Mouse (Mus musculus) heart, adult 2 months (tissue): Measurements from ENCODE around the gene Sim1. TPM values are rescaled to one million over a fixed set of nuclear protein-coding genes. Genes with fewer than 3 reads are reported as not detected.

Source experiments
- DNase-seq, 2 experiments: peaks; one replicate each; pipeline ENCODE4 v3.0.0; 2021
- H3K27ac ChIP-seq: fragments of 200-600 bp; 2 replicates; pipeline ENCODE4 v1.8.1; 2022
- H3K27me3 ChIP-seq: fragments of 200-500 bp; 2 replicates; pipeline ENCODE4 v1.6.1; 2012; ENCODE audit warnings: mild to moderate bottlenecking, low read length, inconsistent platforms, mixed read lengths; ENCODE audit not compliant: control insufficient read depth, insufficient read depth
- H3K36me3 ChIP-seq: fragments of 200-500 bp; 2 replicates; pipeline ENCODE4 v1.6.1; 2012; ENCODE audit warnings: low read length, inconsistent platforms; ENCODE audit not compliant: control insufficient read depth, insufficient read depth
- H3K4me1 ChIP-seq: fragments of 200-500 bp; 2 replicates; pipeline ENCODE4 v1.6.1; 2011; ENCODE audit warnings: low read length; ENCODE audit not compliant: control insufficient read depth, insufficient read depth
- H3K4me3 ChIP-seq: fragments of 200-600 bp; 2 replicates; pipeline ENCODE4 v1.8.1; 2022
- H3K79me2 ChIP-seq: fragments of 200-500 bp; replicated peaks from 2 replicates; pipeline ENCODE4 v1.6.1; 2012; ENCODE audit warnings: mild to moderate bottlenecking, inconsistent platforms, low read length, moderate library complexity, mixed read lengths; ENCODE audit not compliant: control insufficient read depth, insufficient read depth
- H3K9ac ChIP-seq: fragments of 200-500 bp; 2 replicates; pipeline ENCODE4 v1.6.1; 2012; ENCODE audit warnings: low read depth, mild to moderate bottlenecking, control low read depth, inconsistent platforms, low read length, mixed read lengths
- CTCF ChIP-seq: fragments of 200-600 bp; IDR thresholded peaks from 2 replicates; pipeline ENCODE4 v1.8.1; 2022; ENCODE audit warnings: antibody characterized with exemption, mild to moderate bottlenecking, moderate library complexity
- EP300 ChIP-seq: fragments of 200-500 bp; IDR thresholded peaks from 2 replicates; pipeline ENCODE4 v1.6.1; 2011; ENCODE audit warnings: low read depth, low read length, control low read depth; ENCODE audit not compliant: insufficient read depth
- POLR2A ChIP-seq: fragments of 200-500 bp; IDR thresholded peaks from 2 replicates; pipeline ENCODE4 v1.6.1; 2011; ENCODE audit warnings: mild to moderate bottlenecking, low read depth, low read length, control low read depth; ENCODE audit not compliant: insufficient read depth
- WGBS: fragments of 180-500 bp; shearing (Covaris S2); methylation state at CpG from one replicate; pipeline ENCODE4 v1.1.7; 2018; 5-methylcytosine and 5-hydroxymethylcytosine counted together
- intact Hi-C: fragments of 180-260 bp; cut with DNase I; formaldehyde crosslinking; loops from one replicate; pipeline ENCODE4 v1.15.1; 2025
- polyA plus RNA-seq: library from polyadenylated mRNA; depleted of rRNA; stranded (reverse); fragments of >200 nt; gene quantifications from 2 replicates; pipeline ENCODE4 v1.2.3, GENCODE M21; 2012
- total RNA-seq, 2 experiments: library from RNA; stranded (reverse); gene quantifications; 2 replicates each; pipeline ENCODE4 v1.2.3; 2021

Sim1 gene
- total and polyA plus RNA-seq, 3 experiments = not detected

DNA sequence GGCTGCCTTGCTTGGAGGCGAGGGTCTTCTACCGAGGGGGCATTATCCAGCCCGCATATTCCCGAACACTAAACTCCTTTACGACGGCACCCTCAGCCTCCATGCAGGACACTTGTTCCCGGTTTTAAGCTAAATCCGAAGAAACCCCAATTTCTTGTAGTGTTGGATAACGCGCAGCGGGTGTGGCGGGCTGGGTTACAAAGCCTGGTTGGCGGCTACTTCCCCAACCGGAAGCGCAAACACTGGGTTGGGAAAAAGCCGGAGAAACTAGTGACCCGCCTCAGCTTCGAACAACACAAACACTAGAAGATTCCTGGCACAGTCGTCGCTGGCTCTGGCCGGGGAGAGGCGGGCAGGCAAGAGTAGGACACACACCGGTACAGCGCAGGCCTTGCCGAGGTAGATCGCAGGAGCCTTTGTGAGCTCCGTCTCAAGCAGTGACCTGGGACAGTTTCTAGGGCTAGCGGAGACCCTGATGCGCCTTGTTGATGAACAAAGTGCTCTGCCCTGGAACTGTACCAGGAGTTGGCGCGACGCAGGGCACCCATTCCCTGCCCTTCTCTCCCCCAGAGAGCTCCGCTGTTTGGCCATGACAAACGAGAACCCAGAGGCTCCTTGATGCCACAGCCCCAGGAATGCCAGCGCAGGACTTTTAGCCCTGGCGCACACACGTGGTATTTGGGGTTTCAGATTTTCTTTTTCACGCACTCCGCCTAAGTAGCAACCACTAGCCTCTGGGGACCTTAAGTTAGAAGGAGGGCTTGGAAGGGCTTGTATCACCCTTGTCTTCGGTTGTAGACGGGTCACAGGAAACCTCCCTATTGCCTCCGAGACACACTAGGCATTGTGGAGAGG, 6.4 kb downstream of the Sim1 start:
- Histone ChIP-seq H3K9ac (no peak overlapping the region), H3K36me3 (no peaks in the 10 kb centered on the region), H3K4me1 (no peaks in the 10 kb centered on the region), H3K27ac (no peak overlapping the region), H3K4me3 (no peak overlapping the region), H3K27me3 (peaks cover 29% of the 10 kb centered on the region), H3K79me2 (no peaks in the 10 kb centered on the region)
- intact Hi-C loops = no loop called here
- 5% methylated on average over 42 of the region's 42 CpGs for WGBS
- DNase-seq = no peak
- TF ChIP-seq EP300 (no peak), CTCF (no peak), POLR2A (no peak)

DNA sequence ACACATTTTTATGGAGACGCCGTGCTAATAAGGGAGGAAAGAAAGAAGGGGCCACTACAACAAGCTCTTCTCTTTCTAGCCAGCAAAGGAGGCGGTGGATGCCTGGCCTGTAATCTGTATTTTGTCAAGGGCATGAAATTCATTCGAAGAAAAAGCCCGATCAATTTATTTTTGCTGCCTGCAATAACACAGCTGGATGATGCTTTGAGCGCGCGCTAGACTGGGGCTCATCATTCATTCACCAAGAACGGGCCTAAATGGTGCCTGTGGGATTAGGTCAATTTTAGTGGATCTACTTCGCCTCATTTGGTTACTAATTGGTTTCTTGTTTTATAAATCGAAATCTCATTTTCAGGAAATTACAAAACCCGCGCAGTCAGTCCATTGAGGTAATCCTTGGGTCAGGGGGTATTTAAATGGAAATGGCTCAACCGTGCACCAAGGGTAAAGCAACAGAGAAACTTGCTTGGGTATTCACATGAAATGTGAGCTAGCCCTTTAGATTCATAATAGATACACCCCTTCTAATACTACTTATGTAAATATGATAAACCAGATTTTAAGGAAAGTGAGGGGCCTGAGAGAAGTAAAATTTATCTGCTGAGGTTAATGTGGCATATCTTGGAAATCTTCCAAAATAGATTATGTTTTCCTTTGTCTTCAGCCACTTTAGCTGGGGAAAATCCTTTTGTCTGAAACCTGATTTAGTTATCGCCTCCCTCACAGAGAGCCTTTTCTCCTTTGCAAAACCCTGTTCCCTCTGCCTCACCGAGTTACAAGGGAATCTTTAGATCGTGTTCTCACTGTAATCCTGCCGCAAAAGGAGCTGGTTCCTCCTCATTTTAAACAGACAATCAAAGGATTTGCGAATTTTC, 7.3 kb downstream of the Sim1 start:
- H3K27me3 ChIP-seq = peaks cover 29% of the 10 kb centered on the region
- H3K4me1 ChIP-seq = no peaks in the 10 kb centered on the region
- 7% methylated on average over 19 of the region's 19 CpGs for WGBS
- no peak overlapping the region for H3K4me3 ChIP-seq
- no peak for DNase-seq
- no peak for TF ChIP-seq CTCF
- no peak for TF ChIP-seq POLR2A
- TF ChIP-seq EP300 = no peak
- H3K9ac ChIP-seq = no peak overlapping the region
- intact Hi-C loops = no loop called here
- H3K27ac ChIP-seq = no peak overlapping the region
- no peaks in the 10 kb centered on the region for H3K79me2 ChIP-seq
- H3K36me3 ChIP-seq = no peaks in the 10 kb centered on the region

DNA sequence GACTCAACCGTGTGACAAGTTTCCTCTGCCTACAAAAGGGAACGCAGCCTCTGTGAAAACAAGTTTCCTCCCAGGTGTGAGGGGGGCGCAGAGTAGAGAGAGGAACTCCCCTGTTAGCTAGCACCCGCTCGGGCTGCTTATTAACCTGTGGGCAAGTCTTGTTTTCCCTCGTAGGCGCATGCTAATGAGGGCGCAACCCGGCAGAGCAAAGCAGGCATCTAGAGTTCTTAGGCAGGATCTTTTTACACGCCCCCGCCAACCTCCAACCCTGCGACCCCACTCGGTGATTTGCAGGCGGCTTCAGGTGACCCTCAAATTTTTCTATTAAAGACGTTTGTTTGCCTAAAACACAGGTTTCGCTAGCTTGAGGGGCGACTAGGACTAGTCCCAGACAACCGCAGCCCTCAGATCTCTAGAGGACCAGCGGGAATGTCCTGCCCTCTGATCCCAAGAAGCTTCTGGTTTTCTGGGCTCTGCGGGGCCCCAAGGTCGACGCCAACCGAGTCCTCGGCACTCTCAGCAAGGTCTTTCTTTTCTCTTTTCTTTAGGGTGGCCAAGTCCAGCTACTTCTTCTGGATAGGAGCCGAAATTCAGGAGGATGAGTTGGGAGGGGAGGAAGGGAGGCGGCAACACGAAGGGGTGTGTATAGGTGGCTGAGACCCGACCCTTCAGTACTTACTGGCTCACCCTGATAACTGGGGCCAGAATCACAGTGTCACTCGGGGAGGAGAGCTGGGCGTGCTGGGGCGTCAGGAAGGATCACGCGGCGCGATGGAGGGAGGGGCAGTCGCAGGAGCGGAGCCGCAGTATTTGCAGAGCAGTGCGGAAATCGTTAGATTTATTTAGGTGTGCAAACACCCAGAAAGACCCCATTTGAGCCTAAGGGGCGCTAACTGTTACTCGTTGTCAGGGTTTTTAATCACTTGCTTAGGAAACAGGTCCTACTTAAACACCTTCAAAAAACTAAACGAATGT, 8.5 kb downstream of the Sim1 start:
- 4% methylated on average over 43 of the region's 43 CpGs for WGBS
- intact Hi-C loops = no loop called here
- TF ChIP-seq EP300 = no peak
- TF ChIP-seq CTCF = no peak
- no peak for TF ChIP-seq POLR2A
- DNase-seq = no peak
- Histone ChIP-seq H3K27me3 (peaks cover 24% of the 10 kb centered on the region), H3K4me1 (no peaks in the 10 kb centered on the region), H3K79me2 (no peaks in the 10 kb centered on the region), H3K36me3 (no peaks in the 10 kb centered on the region), H3K9ac (no peak overlapping the region), H3K4me3 (no peak overlapping the region), H3K27ac (no peak overlapping the region)

DNA sequence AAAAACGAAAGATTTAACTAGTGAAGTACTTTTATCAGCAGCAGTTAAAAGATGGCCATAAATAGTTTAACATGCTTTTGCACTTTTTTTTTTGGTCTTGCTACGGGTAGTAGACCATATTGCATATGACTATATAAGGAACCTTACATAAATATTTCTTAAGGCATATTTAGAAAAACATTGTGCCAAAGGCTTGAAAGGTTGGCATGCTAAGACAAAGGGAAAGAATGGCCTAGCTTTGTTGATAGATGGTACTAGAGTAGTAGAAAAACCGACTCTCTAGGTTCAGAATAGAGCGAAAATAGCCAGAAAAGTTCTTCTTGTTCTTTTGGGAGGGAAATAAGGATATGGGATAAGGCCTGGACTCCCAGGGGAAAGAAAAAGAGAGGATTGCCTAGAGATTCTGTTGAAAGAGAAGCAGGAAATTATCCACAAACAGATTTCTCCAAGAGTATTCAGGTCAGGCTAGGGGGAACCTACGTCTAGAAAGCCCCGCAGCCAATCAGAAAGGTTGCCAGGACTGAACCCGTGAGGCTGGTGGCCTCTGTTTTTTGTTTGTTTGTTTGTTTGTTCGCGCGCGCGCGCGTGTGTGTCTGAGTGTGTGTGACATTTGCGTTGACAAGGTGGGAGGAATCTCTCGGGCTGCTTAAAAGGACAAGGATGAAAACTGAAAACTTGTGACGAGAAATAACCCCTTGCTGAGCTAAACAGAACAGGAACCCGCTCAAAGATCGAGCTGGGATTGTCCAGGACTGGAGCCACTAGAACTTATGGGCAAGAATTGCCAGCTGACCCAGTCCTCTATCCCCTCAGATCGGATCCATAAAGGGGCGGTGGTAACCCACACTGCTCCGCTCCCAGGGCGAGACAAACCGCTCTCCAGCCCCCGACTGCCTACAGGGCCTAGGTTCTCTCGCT, 9.6 kb downstream of the Sim1 start:
- WGBS = 10% methylated on average over 26 of the region's 26 CpGs
- intact Hi-C loops = no loop called here
- Histone ChIP-seq H3K4me3 (no peak overlapping the region), H3K27me3 (peaks cover 24% of the 10 kb centered on the region), H3K79me2 (no peaks in the 10 kb centered on the region), H3K9ac (no peak overlapping the region), H3K4me1 (no peaks in the 10 kb centered on the region), H3K36me3 (no peaks in the 10 kb centered on the region), H3K27ac (no peak overlapping the region)
- no peak for TF ChIP-seq POLR2A
- TF ChIP-seq EP300 = no peak
- no peak for TF ChIP-seq CTCF
- DNase-seq = no peak
